Mouse (Mus musculus) CH12.LX (cell line): Measurements from ENCODE around the gene Ppp1r37. TPM values are rescaled to one million over a fixed set of nuclear protein-coding genes. Genes with fewer than 3 reads are reported as not detected.

Source experiments
- DNase-seq: peaks from one replicate; pipeline ENCODE4 v3.0.0-alpha.2; 2013; ENCODE audit errors: extremely low read depth
- H3K27ac ChIP-seq: 2 replicates; pipeline ENCODE4 v1.5.1; 2012; ENCODE audit warnings: low read depth, mild to moderate bottlenecking, control low read depth, moderate library complexity; ENCODE audit not compliant: insufficient read depth
- H3K27me3 ChIP-seq: replicated peaks from 2 replicates; pipeline ENCODE3; 2012; ENCODE audit warnings: inconsistent platforms
- H3K36me3 ChIP-seq, 2 experiments: replicated peaks in 1 of 2; 2 replicates each; pipeline versions ENCODE3 to v1.6.1; 2012; ENCODE audit warnings: inconsistent platforms in 1 of 2, low read length in 1 of 2, mild to moderate bottlenecking in 1 of 2, mixed read lengths in 1 of 2, moderate library complexity in 1 of 2; ENCODE audit not compliant: control insufficient read depth in 1 of 2, insufficient read depth in 1 of 2
- H3K4me1 ChIP-seq, 2 experiments: 2 replicates each; pipeline ENCODE4 v1.6.1; 2012; ENCODE audit warnings: inconsistent platforms in 1 of 2, moderate library complexity in 1 of 2; ENCODE audit not compliant: insufficient read depth in 2 of 2, control insufficient read depth in 1 of 2
- H3K4me2 ChIP-seq: 2 replicates; pipeline ENCODE4 v1.6.1; 2012; ENCODE audit warnings: low read depth, mild to moderate bottlenecking, control low read depth; ENCODE audit not compliant: poor library complexity, insufficient read depth, severe bottlenecking
- H3K4me3 ChIP-seq, 3 experiments: fragments of 150-350 bp in 1 of 3; sonication (generic) in 1 of 3; replicated peaks in 1 of 3; 2 replicates each; pipeline versions ENCODE3 to v1.5.1; 2011 to 2012; ENCODE audit warnings: low read depth in 2 of 3, low read length in 2 of 3, mild to moderate bottlenecking in 2 of 3, moderate library complexity in 2 of 3, control low read depth in 1 of 3, improper control_type of control experiment in 1 of 3, inconsistent platforms in 1 of 3, mixed read lengths in 1 of 3; ENCODE audit not compliant: poor library complexity in 1 of 3
- H3K79me2 ChIP-seq: replicated peaks from 2 replicates; pipeline ENCODE4 v1.6.1; 2012; ENCODE audit warnings: mild to moderate bottlenecking, moderate library complexity; ENCODE audit not compliant: control insufficient read depth, poor library complexity, insufficient read depth, severe bottlenecking; ENCODE audit errors: extremely low read depth
- H3K9ac ChIP-seq: 2 replicates; pipeline ENCODE4 v1.6.1; 2012; ENCODE audit warnings: low read depth, mild to moderate bottlenecking, control low read depth, moderate library complexity; ENCODE audit not compliant: insufficient read depth
- H3K9me3 ChIP-seq: replicated peaks from 2 replicates; pipeline ENCODE3; 2012; ENCODE audit warnings: low read length, inconsistent platforms, mixed read lengths
- BHLHE40 ChIP-seq: IDR thresholded peaks from 2 replicates; pipeline ENCODE4 v1.6.1; 2011; ENCODE audit warnings: mild to moderate bottlenecking, low read depth, low read length, improper control_type of control experiment
- CHD2 ChIP-seq: IDR thresholded peaks from 2 replicates; pipeline ENCODE4 v1.6.1; 2011; ENCODE audit warnings: low read length, improper control_type of control experiment
- CTCF ChIP-seq, 2 experiments: IDR thresholded peaks in 1 of 2; conservative IDR thresholded peaks in 1 of 2; 2 replicates each; pipeline ENCODE4 v1.5.1; 2011 to 2012; ENCODE audit warnings: low read depth in 2 of 2, low read length in 2 of 2, improper control_type of control experiment in 1 of 2, inconsistent platforms in 1 of 2, mild to moderate bottlenecking in 1 of 2, moderate library complexity in 1 of 2
- E2F4 ChIP-seq: IDR thresholded peaks from 2 replicates; pipeline ENCODE4 v1.6.1; 2011; ENCODE audit warnings: low read depth, low read length, improper control_type of control experiment; ENCODE audit not compliant: insufficient replicate concordance
- EP300 ChIP-seq: IDR thresholded peaks from 2 replicates; pipeline ENCODE4 v1.6.1; 2011; ENCODE audit warnings: low read length, improper control_type of control experiment
- ETS1 ChIP-seq: conservative IDR thresholded peaks from 2 replicates; pipeline ENCODE4 v1.6.1; 2012; ENCODE audit warnings: low read depth, mild to moderate bottlenecking, inconsistent platforms, low read length, improper control_type of control experiment, moderate library complexity
- GABPA ChIP-seq: IDR thresholded peaks from 2 replicates; pipeline ENCODE4 v1.6.1; 2012; ENCODE audit warnings: low read depth, low read length, improper control_type of control experiment, inconsistent platforms; ENCODE audit not compliant: insufficient replicate concordance
- HCFC1 ChIP-seq: IDR thresholded peaks from 2 replicates; pipeline ENCODE4 v1.6.1; 2012; ENCODE audit warnings: low read depth, mild to moderate bottlenecking, inconsistent platforms, low read length, improper control_type of control experiment
- JUN ChIP-seq: IDR thresholded peaks from 2 replicates; pipeline ENCODE4 v1.6.1; 2011; ENCODE audit warnings: low read depth, mild to moderate bottlenecking, low read length, improper control_type of control experiment, moderate library complexity; ENCODE audit not compliant: insufficient read depth
- KAT2A ChIP-seq: IDR thresholded peaks from 2 replicates; pipeline ENCODE4 v1.6.1; 2012; ENCODE audit warnings: low read length, improper control_type of control experiment, inconsistent platforms; ENCODE audit not compliant: insufficient replicate concordance
- MAFK ChIP-seq: IDR thresholded peaks from 2 replicates; pipeline ENCODE4 v1.6.1; 2011; ENCODE audit warnings: low read length, improper control_type of control experiment; ENCODE audit not compliant: insufficient replicate concordance
- MEF2A ChIP-seq: IDR thresholded peaks from 2 replicates; pipeline ENCODE4 v1.6.1; 2014; ENCODE audit warnings: low read depth, mild to moderate bottlenecking, inconsistent platforms, low read length, improper control_type of control experiment, borderline replicate concordance
- MXI1 ChIP-seq: IDR thresholded peaks from 2 replicates; pipeline ENCODE4 v1.6.1; 2011; ENCODE audit warnings: mild to moderate bottlenecking, low read depth, low read length, improper control_type of control experiment
- MYC ChIP-seq: IDR thresholded peaks from 2 replicates; pipeline ENCODE4 v1.6.1; 2011; ENCODE audit warnings: low read depth, mild to moderate bottlenecking, improper control_type of control experiment, low read length
- PAX5 ChIP-seq: IDR thresholded peaks from 2 replicates; pipeline ENCODE4 v1.6.1; 2012; ENCODE audit warnings: low read length, inconsistent platforms, mixed read lengths
- RAD21 ChIP-seq: IDR thresholded peaks from 2 replicates; pipeline ENCODE4 v1.6.1; 2011; ENCODE audit warnings: low read depth, mild to moderate bottlenecking, low read length, improper control_type of control experiment, moderate library complexity
- TCF12 ChIP-seq: IDR thresholded peaks from 2 replicates; pipeline ENCODE4 v1.6.1; 2014; ENCODE audit warnings: low read depth, mild to moderate bottlenecking, inconsistent platforms, low read length, improper control_type of control experiment
- USF1 ChIP-seq: IDR thresholded peaks from 2 replicates; pipeline ENCODE4 v1.6.1; 2014; ENCODE audit warnings: low read depth, mild to moderate bottlenecking, inconsistent platforms, low read length, improper control_type of control experiment
- ZNF384 ChIP-seq: IDR thresholded peaks from 2 replicates; pipeline ENCODE4 v1.6.1; 2012; ENCODE audit warnings: low read depth, low read length, improper control_type of control experiment, inconsistent platforms
- dilution Hi-C: fragments of 300-500 bp; cut with MboI; formaldehyde crosslinking; loops from 2 replicates; pipeline ENCODE4 v1.14.3; 2020; ENCODE audit warnings: low sequenced_read_pairs; ENCODE audit not compliant: extremely low pct_unique_long_range_greater_than_20kb, extremely low pct_ligation_motif_present
- in situ Hi-C: fragments of 300-500 bp; cut with MboI; formaldehyde crosslinking; loops from 3 replicates; pipeline ENCODE4 v1.14.3; 2019; ENCODE audit warnings: low sequenced_read_pairs, low pct_ligation_motif_present, low pct_unique_long_range_greater_than_20kb, mixed read lengths
- polyA plus RNA-seq: library from polyadenylated mRNA; unstranded; fragments of >175 nt; gene quantifications from 2 replicates; pipeline ENCODE4 v1.2.1, GENCODE M21; 2012; ENCODE audit warnings: low read depth; ENCODE audit not compliant: insufficient read length
- total RNA-seq, 2 experiments: library from RNA; depleted of rRNA; stranded (reverse); fragments of 300-350 nt in 1 of 2; fragments of >200 nt in 1 of 2; gene quantifications; 2 replicates each; pipeline ENCODE4 v1.2.3; 2012 to 2014

Gene Ppp1r37
- total and polyA plus RNA-seq, 3 experiments = 7.3 to 15.7 (median 13.8) TPM

GRCm38 (mm10) chr7:19496214-19496555 is 66.7 kb downstream of the Ppp1r37 start:
- DNase-seq = no peak
- TF ChIP-seq EP300 (no peak), RAD21 (no peak), USF1 (no peak), MXI1 (no peak), PAX5 (no peak), MAFK (no peak), MYC (no peak), BHLHE40 (no peak), TCF12 (no peak), KAT2A (no peak), ETS1 (no peak), ZNF384 (no peak)
- dilution Hi-C loops = no loop called here
- no peaks in the 10 kb centered on the region for H3K36me3 ChIP-seq
- in situ Hi-C loops = no loop called here
- H3K9ac ChIP-seq = no peak overlapping the region
- no peaks in the 10 kb centered on the region for H3K9me3 ChIP-seq
- H3K27me3 ChIP-seq = peaks cover 52% of the 10 kb centered on the region
- H3K4me2 ChIP-seq = no peak overlapping the region
- no peak overlapping the region for H3K27ac ChIP-seq
- 0 out of 4 replicates have a peak, but pooled peaks cover 0 to 3% of the 10 kb centered on the region in 2 experiments for H3K4me1 ChIP-seq
- no peak overlapping the region for H3K4me3 ChIP-seq
- no peaks in the 10 kb centered on the region for H3K79me2 ChIP-seq

- Histone ChIP-seq H3K27ac (no peak overlapping the region), H3K4me1 (0 out of 4 replicates have a peak, but pooled peaks cover 0 to 3% of the 10 kb centered on the region in 2 experiments), H3K36me3 (no peaks in the 10 kb centered on the region), H3K9me3 (no peaks in the 10 kb centered on the region), H3K4me2 (no peak overlapping the region), H3K27me3 (peaks cover 58% of the 10 kb centered on the region)
- DNase-seq = no peak
- dilution Hi-C loops = no loop called here
- in situ Hi-C loops = no loop called here
- no peak for TF ChIP-seq GABPA
- TF ChIP-seq E2F4 = no peak
- no peak for TF ChIP-seq MXI1
- TF ChIP-seq HCFC1 = no peak
- TF ChIP-seq MEF2A = no peak
- TF ChIP-seq CHD2 = no peak
- no peak for TF ChIP-seq CTCF (conservative IDR thresholded peaks at IDR 0.05 in 1 of 2, IDR thresholded peaks at IDR 0.05 in 1 of 2; ENCODE audit: low read depth in 2 of 2, low read length in 2 of 2)
- no peak for TF ChIP-seq JUN
- TF ChIP-seq, all 38 proteins: peak for 0
- H3K79me2 ChIP-seq = no peaks in the 10 kb centered on the region
- H3K9ac ChIP-seq = no peak overlapping the region
- no peak overlapping the region for H3K4me3 ChIP-seq
These were observed 67.2 kb downstream of the Ppp1r37 start for GRCm38 (mm10) chr7:19495521-19496213.
